Mouse (Mus musculus) hindbrain, embryonic 16.5 days (tissue): ENCODE data around the gene Rnf183. TPM values are rescaled to one million over a fixed set of nuclear protein-coding genes. Genes with fewer than 3 reads are reported as not detected.
A peak's percentile ranks its signal among the peaks of the same experiment; 100 is the strongest.

Source experiments
- ATAC-seq: fragments of 200-750 bp; cut with Nextera tagmentation; 2 replicates; pipeline ENCODE4 v1.8.0; 2017; ENCODE audit warnings: moderate TSS enrichment, moderate library complexity
- H3K27ac ChIP-seq: fragments of 300-500 bp; sonication (generic); 2 replicates; pipeline ENCODE4 v1.5.1; 2014; ENCODE audit warnings: low read depth, mild to moderate bottlenecking, control low read depth, low read length, moderate library complexity
- H3K27me3 ChIP-seq: fragments of 300-500 bp; sonication (generic); replicated peaks from 2 replicates; pipeline ENCODE4 v1.6.1; 2014; ENCODE audit warnings: low read length; ENCODE audit not compliant: control insufficient read depth, insufficient read depth
- H3K36me3 ChIP-seq: fragments of 300-500 bp; sonication (generic); 2 replicates; pipeline ENCODE4 v1.6.1; 2014; ENCODE audit warnings: mild to moderate bottlenecking, low read length, moderate library complexity, mixed read lengths; ENCODE audit not compliant: control insufficient read depth, insufficient read depth
- H3K4me1 ChIP-seq: fragments of 300-500 bp; sonication (generic); 2 replicates; pipeline ENCODE4 v1.6.1; 2014; ENCODE audit warnings: low read depth, low read length; ENCODE audit not compliant: control insufficient read depth, insufficient read depth
- H3K4me2 ChIP-seq: fragments of 300-500 bp; sonication (generic); 2 replicates; pipeline ENCODE4 v1.6.1; 2014; ENCODE audit warnings: mild to moderate bottlenecking, low read length, control low read depth, moderate library complexity
- H3K4me3 ChIP-seq: fragments of 300-500 bp; sonication (generic); 2 replicates; pipeline ENCODE4 v1.5.1; 2014; ENCODE audit warnings: mild to moderate bottlenecking, low read length, control low read depth, moderate library complexity
- H3K9ac ChIP-seq: fragments of 300-500 bp; sonication (generic); 2 replicates; pipeline ENCODE4 v1.6.1; 2014; ENCODE audit warnings: low read depth, mild to moderate bottlenecking, control low read depth, low read length, moderate library complexity
- H3K9me3 ChIP-seq: fragments of 300-500 bp; sonication (generic); 2 replicates; pipeline ENCODE4 v1.6.1; 2014; ENCODE audit warnings: mild to moderate bottlenecking, low read length, moderate library complexity; ENCODE audit not compliant: control insufficient read depth
- WGBS: fragments of 180-500 bp; shearing (Covaris S2); extraction: QIAGEN DNeasy Blood & Tissue Kit; methylation state at CpG from one replicate; pipeline ENCODE4 v1.1.7; 2014; 5-methylcytosine and 5-hydroxymethylcytosine counted together
- polyA plus RNA-seq: library from polyadenylated mRNA; unstranded; fragments of >200 nt; fragmentation: Nextera tagmentation; extraction: Ambion mirVana; gene quantifications from 2 replicates; pipeline ENCODE4 v1.2.1, GENCODE M21; 2015

The Rnf183 gene
- polyA plus RNA-seq, 1 experiment from 2014 or later = 0.29 TPM

GRCm38 (mm10) chr4:62437871-62438270 lies 2.8 kb upstream of the Rnf183 start:
- Histone ChIP-seq H3K4me1 (no peaks in the 10 kb centered on the region), H3K9me3 (no peaks in the 10 kb centered on the region)
- 87% methylated on average over 7 of the region's 7 CpGs for WGBS

GRCm38 (mm10) chr4:62437256-62437778 lies 2.3 kb upstream of the Rnf183 start:
- Histone ChIP-seq H3K4me3 (no peak overlapping the region), H3K9ac (no peak overlapping the region), H3K27me3 (no peaks in the 10 kb centered on the region), H3K27ac (no peak overlapping the region), H3K36me3 (no peaks in the 10 kb centered on the region), H3K4me2 (no peak overlapping the region), H3K4me1 (no peaks in the 10 kb centered on the region), H3K9me3 (no peaks in the 10 kb centered on the region)
- no peak for ATAC-seq
- 87% methylated on average over 3 of the region's 3 CpGs for WGBS

More at GRCm38 (mm10) chr4:62437871-62438270, 2.8 kb upstream of the Rnf183 start:
- H3K4me3 ChIP-seq = no peak overlapping the region
- ATAC-seq = no peak
- no peak overlapping the region for H3K27ac ChIP-seq
- H3K36me3 ChIP-seq = no peaks in the 10 kb centered on the region
- H3K9ac ChIP-seq = no peak overlapping the region
- H3K27me3 ChIP-seq = no peaks in the 10 kb centered on the region
- H3K4me2 ChIP-seq = no peak overlapping the region

GRCm38 (mm10) chr4:62433939-62434870 lies 847 bp downstream of the Rnf183 start:
- no peak overlapping the region for H3K27ac ChIP-seq
- no peaks in the 10 kb centered on the region for H3K4me1 ChIP-seq
- H3K4me3 ChIP-seq = no peak overlapping the region
- no peaks in the 10 kb centered on the region for H3K9me3 ChIP-seq
- H3K36me3 ChIP-seq = no peaks in the 10 kb centered on the region
- no peak overlapping the region for H3K4me2 ChIP-seq
- H3K27me3 ChIP-seq = no peaks in the 10 kb centered on the region
- ATAC-seq = no peak
- 77% methylated on average over 7 of the region's 7 CpGs for WGBS
- no peak overlapping the region for H3K9ac ChIP-seq

GRCm38 (mm10) chr4:62431522-62431921 lies 3.5 kb downstream of the Rnf183 start:
- no peak overlapping the region for H3K4me2 ChIP-seq
- no peak overlapping the region for H3K27ac ChIP-seq
- no peak overlapping the region for H3K9ac ChIP-seq
- no peaks in the 10 kb centered on the region for H3K27me3 ChIP-seq
- H3K36me3 ChIP-seq = no peaks in the 10 kb centered on the region
- WGBS = 87% methylated on average over 4 of the region's 4 CpGs
- no peak for ATAC-seq
- H3K9me3 ChIP-seq = no peaks in the 10 kb centered on the region
- no peaks in the 10 kb centered on the region for H3K4me1 ChIP-seq
- H3K4me3 ChIP-seq = no peak overlapping the region

- no peak for ATAC-seq
- Histone ChIP-seq H3K36me3 (no peaks in the 10 kb centered on the region), H3K4me1 (no peaks in the 10 kb centered on the region), H3K27me3 (no peaks in the 10 kb centered on the region), H3K4me2 (no peak overlapping the region), H3K9me3 (no peaks in the 10 kb centered on the region), H3K4me3 (no peak overlapping the region), H3K27ac (no peak overlapping the region), H3K9ac (no peak overlapping the region)
Measured at GRCm38 (mm10) chr4:62430678-62431077, 4.4 kb downstream of the Rnf183 start.

GRCm38 (mm10) chr4:62429616-62430015 lies 5.4 kb downstream of the Rnf183 start:
- Histone ChIP-seq H3K9ac (no peak overlapping the region), H3K4me1 (no peaks in the 10 kb centered on the region), H3K9me3 (no peaks in the 10 kb centered on the region), H3K36me3 (0 out of 2 replicates have a peak, but pooled peaks cover 3% of the 10 kb centered on the region), H3K27me3 (no peaks in the 10 kb centered on the region), H3K4me3 (no peak overlapping the region), H3K27ac (no peak overlapping the region), H3K4me2 (no peak overlapping the region)
- ATAC-seq = no peak
- 90% methylated on average over 9 of the region's 9 CpGs for WGBS

- H3K4me3 ChIP-seq = no peak overlapping the region
- H3K4me1 ChIP-seq = no peaks in the 10 kb centered on the region
- 79% methylated on average over 17 of the region's 17 CpGs for WGBS
- no peak overlapping the region for H3K27ac ChIP-seq
- 0 out of 2 replicates have a peak, but pooled peaks have one; percentile 40 for ATAC-seq
- H3K9ac ChIP-seq = no peak overlapping the region
- peaks cover 11% of the 10 kb centered on the region for H3K36me3 ChIP-seq
- H3K9me3 ChIP-seq = no peaks in the 10 kb centered on the region
- H3K4me2 ChIP-seq = no peak overlapping the region
- no peaks in the 10 kb centered on the region for H3K27me3 ChIP-seq
Measured at GRCm38 (mm10) chr4:62427978-62428758, 6.9 kb downstream of the Rnf183 start.

GRCm38 (mm10) chr4:62425891-62426290 lies 9.2 kb downstream of the Rnf183 start:
- no peaks in the 10 kb centered on the region for H3K27me3 ChIP-seq
- H3K4me3 ChIP-seq = no peak overlapping the region
- ATAC-seq = no peak
- no peaks in the 10 kb centered on the region for H3K4me1 ChIP-seq
- H3K9ac ChIP-seq = no peak overlapping the region
- no peaks in the 10 kb centered on the region for H3K9me3 ChIP-seq
- H3K27ac ChIP-seq = no peak overlapping the region
- H3K4me2 ChIP-seq = no peak overlapping the region
- peaks cover 28% of the 10 kb centered on the region for H3K36me3 ChIP-seq
- WGBS = 92% methylated on average over 4 of the region's 4 CpGs

- no peak overlapping the region for H3K4me2 ChIP-seq
- no peak overlapping the region for H3K4me3 ChIP-seq
- WGBS = 95% methylated on average over 6 of the region's 6 CpGs
- no peak overlapping the region for H3K27ac ChIP-seq
- ATAC-seq = no peak
- no peak overlapping the region for H3K9ac ChIP-seq
- H3K4me1 ChIP-seq = no peaks in the 10 kb centered on the region
- no peaks in the 10 kb centered on the region for H3K27me3 ChIP-seq
- no peaks in the 10 kb centered on the region for H3K9me3 ChIP-seq
- peaks cover 61% of the 10 kb centered on the region for H3K36me3 ChIP-seq
Measured at GRCm38 (mm10) chr4:62419091-62419490, 16.0 kb downstream of the Rnf183 start.
